Mouse (Mus musculus) embryonic facial prominence, embryonic 12.5 days (tissue): Measurements from ENCODE around the gene Atrip. TPM values are rescaled to one million over a fixed set of nuclear protein-coding genes. Genes with fewer than 3 reads are reported as not detected.

Experiments
- ATAC-seq: fragments of 200-750 bp; cut with Nextera tagmentation; 2 replicates; pipeline ENCODE4 v1.8.0; 2017; ENCODE audit not compliant: insufficient number of reproducible peaks, insufficient read depth, low FRiP score, low TSS enrichment
- H3K27ac ChIP-seq: fragments of 300-500 bp; sonication (generic); 2 replicates; pipeline ENCODE4 v1.5.1; 2016; ENCODE audit warnings: mild to moderate bottlenecking
- H3K27me3 ChIP-seq: fragments of 300-500 bp; sonication (generic); 2 replicates; pipeline ENCODE4 v1.6.1; 2016; ENCODE audit warnings: mild to moderate bottlenecking, moderate library complexity
- H3K36me3 ChIP-seq: fragments of 300-500 bp; sonication (generic); 2 replicates; pipeline ENCODE4 v1.6.1; 2016; ENCODE audit warnings: mild to moderate bottlenecking
- H3K4me1 ChIP-seq: fragments of 300-500 bp; sonication (generic); 2 replicates; pipeline ENCODE4 v1.6.1; 2016
- H3K4me2 ChIP-seq: fragments of 300-500 bp; sonication (generic); replicated peaks from 2 replicates; pipeline ENCODE4 v1.6.1; 2016; ENCODE audit warnings: mild to moderate bottlenecking, moderate library complexity
- H3K4me3 ChIP-seq: fragments of 300-500 bp; sonication (generic); 2 replicates; pipeline ENCODE4 v1.5.1; 2016; ENCODE audit warnings: mild to moderate bottlenecking
- H3K9ac ChIP-seq: fragments of 300-500 bp; sonication (generic); 2 replicates; pipeline ENCODE4 v1.6.1; 2016; ENCODE audit warnings: mild to moderate bottlenecking, moderate library complexity
- H3K9me3 ChIP-seq: fragments of 300-500 bp; sonication (generic); 2 replicates; pipeline ENCODE4 v1.6.1; 2016; ENCODE audit warnings: mild to moderate bottlenecking, moderate library complexity
- WGBS: fragments of 180-500 bp; shearing (Covaris S2); methylation state at CpG from one replicate; pipeline ENCODE4 v1.1.7; 2016; 5-methylcytosine and 5-hydroxymethylcytosine counted together
- polyA plus RNA-seq: library from polyadenylated mRNA; unstranded; fragments of >200 nt; fragmentation: Nextera tagmentation; extraction: Ambion mirVana; gene quantifications from 2 replicates; pipeline ENCODE4 v1.2.1, GENCODE M21; 2016

Atrip gene
- polyA plus RNA-seq, 1 experiment from 2014 or later: 34.9 TPM

DNA sequence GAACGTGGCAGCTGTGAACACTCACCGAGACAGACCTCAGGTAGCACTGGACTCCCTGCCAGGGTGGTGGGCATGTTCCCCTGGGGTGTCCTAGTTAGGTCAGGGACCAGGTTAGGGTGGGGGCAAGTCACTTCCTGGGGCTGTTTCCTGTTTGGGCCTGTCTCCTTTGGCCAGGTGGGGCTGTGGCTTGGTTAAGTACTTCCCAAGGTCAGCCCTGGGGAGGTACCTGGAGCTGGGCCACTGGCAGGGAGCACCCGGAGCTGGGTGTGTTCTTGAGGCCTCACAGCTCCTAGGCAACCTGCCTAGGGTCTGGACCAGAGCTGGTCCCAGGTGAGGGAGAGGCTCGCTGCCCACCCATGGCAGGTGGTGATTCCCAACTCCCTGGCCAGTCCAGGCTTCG lies 45.0 kb downstream of the Atrip start:
- Histone ChIP-seq H3K9ac (no peak overlapping the region), H3K4me3 (no peak overlapping the region), H3K4me2 (no peak overlapping the region), H3K9me3 (no peaks in the 10 kb centered on the region), H3K36me3 (peaks cover 16% of the 10 kb centered on the region), H3K27me3 (no peaks in the 10 kb centered on the region), H3K27ac (no peak overlapping the region), H3K4me1 (no peaks in the 10 kb centered on the region)
- 0 out of 2 replicates have a peak, but pooled peaks have one; percentile 15 for ATAC-seq
- WGBS: 74% methylated on average over 5 of the region's 5 CpGs

DNA sequence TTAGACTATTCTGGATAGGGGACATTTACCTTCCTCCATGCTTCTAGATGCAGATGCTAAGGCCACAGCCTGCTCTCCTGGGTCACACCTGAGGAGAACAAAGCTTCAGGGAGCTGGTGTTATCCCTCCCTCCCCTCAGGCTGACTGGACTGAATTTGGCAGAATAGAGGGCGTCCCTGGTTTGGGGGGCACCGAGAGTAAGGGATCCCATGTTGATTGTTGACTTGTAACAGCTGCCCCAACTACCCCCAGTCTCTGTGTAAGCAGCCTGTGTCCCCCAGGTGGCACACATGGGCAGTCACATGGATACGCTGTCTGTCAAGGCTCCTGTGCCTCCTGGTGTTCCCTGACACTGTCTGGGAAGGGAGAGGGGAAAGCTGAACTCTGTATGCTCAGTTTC lies 45.5 kb downstream of the Atrip start:
- WGBS: 84% methylated on average over 3 of the region's 3 CpGs

GRCm38 (mm10) chr9:109027521-109027920 lies 46.4 kb downstream of the Atrip start:
- H3K9me3 ChIP-seq: no peaks in the 10 kb centered on the region
- ATAC-seq: no peak
- WGBS: 81% methylated on average over 8 of the region's 8 CpGs
- H3K36me3 ChIP-seq: peaks cover 22% of the 10 kb centered on the region
- no peak overlapping the region for H3K9ac ChIP-seq
- H3K4me2 ChIP-seq: no peak overlapping the region
- no peaks in the 10 kb centered on the region for H3K4me1 ChIP-seq
- no peak overlapping the region for H3K4me3 ChIP-seq
- no peak overlapping the region for H3K27ac ChIP-seq
- no peaks in the 10 kb centered on the region for H3K27me3 ChIP-seq

More for the DNA sequence above, 45.5 kb downstream of the Atrip start:
- Histone ChIP-seq H3K27me3 (no peaks in the 10 kb centered on the region), H3K4me3 (no peak overlapping the region), H3K9me3 (no peaks in the 10 kb centered on the region), H3K4me1 (no peaks in the 10 kb centered on the region), H3K36me3 (peaks cover 21% of the 10 kb centered on the region), H3K27ac (no peak overlapping the region), H3K4me2 (no peak overlapping the region), H3K9ac (no peak overlapping the region)
- ATAC-seq: no peak

DNA sequence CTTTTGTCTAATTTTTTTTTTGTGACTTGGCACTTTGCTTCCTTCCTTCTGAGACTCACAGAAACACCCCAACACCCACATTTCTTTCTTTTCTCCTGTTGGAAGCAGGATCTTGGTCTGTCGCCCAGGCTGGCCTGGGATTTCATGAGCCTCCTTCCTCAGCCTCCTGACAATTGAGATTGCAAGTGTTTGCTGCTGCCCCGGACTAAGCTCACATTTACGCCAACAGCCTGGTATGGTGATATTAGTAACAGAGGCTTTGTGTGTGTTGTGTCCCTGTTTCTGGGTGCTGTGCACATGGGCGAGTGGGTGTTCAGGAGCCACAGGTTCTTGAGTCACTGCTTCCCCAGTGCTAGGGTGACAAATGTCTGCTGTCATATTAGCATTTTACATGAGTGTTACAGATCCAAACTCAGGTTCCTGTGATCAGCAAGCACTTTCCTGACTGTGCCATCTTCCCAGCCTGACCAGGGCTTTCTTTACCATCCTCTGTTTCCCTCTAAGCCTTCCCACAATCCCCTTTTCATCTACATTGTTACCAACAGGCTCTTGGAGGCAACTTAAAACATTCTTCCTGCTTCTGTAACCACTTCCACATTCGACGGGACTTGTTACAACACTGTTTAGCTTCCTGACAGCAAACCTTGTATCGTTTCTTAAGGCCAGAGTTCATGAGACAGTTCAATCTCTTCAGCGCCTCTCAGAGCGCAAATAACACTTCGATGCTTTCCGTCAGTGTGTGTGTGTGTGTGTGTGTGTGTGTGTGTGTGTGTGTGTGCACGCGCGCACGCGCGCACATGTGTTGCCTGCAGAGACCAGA lies 50.8 kb downstream of the Atrip start:
- Histone ChIP-seq H3K4me2 (no peak overlapping the region), H3K36me3 (peaks cover 13% of the 10 kb centered on the region; the same call in 1 of the 2 replicates), H3K9ac (no peak overlapping the region), H3K27me3 (no peaks in the 10 kb centered on the region), H3K27ac (no peak overlapping the region), H3K4me3 (no peak overlapping the region), H3K4me1 (no peaks in the 10 kb centered on the region), H3K9me3 (no peaks in the 10 kb centered on the region)
- WGBS: 87% methylated on average over 17 of the region's 17 CpGs
- ATAC-seq: no peak

- H3K27ac ChIP-seq: no peak overlapping the region
- peaks cover 11% of the 10 kb centered on the region; the same call in 1 of the 2 replicates for H3K36me3 ChIP-seq
Observed at GRCm38 (mm10) chr9:109021428-109021827, 52.5 kb downstream of the Atrip start.

GRCm38 (mm10) chr9:109016973-109017604 lies 56.8 kb downstream of the Atrip start:
- Histone ChIP-seq H3K9ac (no peak overlapping the region), H3K4me1 (no peaks in the 10 kb centered on the region), H3K27me3 (no peaks in the 10 kb centered on the region), H3K27ac (no peak overlapping the region), H3K9me3 (no peaks in the 10 kb centered on the region), H3K4me3 (no peak overlapping the region), H3K4me2 (no peak overlapping the region), H3K36me3 (no peaks in the 10 kb centered on the region)
- 75% methylated on average over 11 of the region's 11 CpGs for WGBS
- no peak for ATAC-seq

More at GRCm38 (mm10) chr9:109021428-109021827, 52.5 kb downstream of the Atrip start:
- H3K9me3 ChIP-seq: no peaks in the 10 kb centered on the region
- no peak overlapping the region for H3K4me3 ChIP-seq
- ATAC-seq: no peak
- no peaks in the 10 kb centered on the region for H3K27me3 ChIP-seq
- no peak overlapping the region for H3K9ac ChIP-seq
- no peak overlapping the region for H3K4me2 ChIP-seq
- no peaks in the 10 kb centered on the region for H3K4me1 ChIP-seq
- WGBS: 93% methylated on average over 4 of the region's 4 CpGs

DNA sequence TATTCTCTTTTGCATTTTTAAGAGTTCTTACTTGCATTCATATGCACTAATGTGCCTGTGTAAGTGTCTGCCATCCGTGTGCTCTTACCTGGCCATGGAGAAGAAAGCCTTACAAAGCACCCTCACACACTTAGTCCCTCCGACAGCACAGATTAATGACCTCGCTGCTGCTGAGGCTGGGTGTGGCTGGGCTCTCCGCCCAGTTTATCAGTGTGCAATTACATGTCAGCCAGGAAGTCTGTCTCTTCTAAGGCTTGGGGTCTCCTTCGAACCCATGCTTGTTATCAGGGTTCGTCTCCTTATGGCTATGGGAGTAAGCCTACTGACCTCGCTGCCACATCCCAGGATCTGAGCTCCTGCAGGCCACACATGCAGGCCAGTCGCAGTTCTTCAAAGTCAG lies 58.5 kb downstream of the Atrip start:
- Histone ChIP-seq H3K4me1 (no peaks in the 10 kb centered on the region), H3K27me3 (no peaks in the 10 kb centered on the region), H3K9ac (no peak overlapping the region), H3K27ac (no peak overlapping the region), H3K4me3 (no peak overlapping the region), H3K36me3 (peaks cover 9% of the 10 kb centered on the region), H3K4me2 (no peak overlapping the region), H3K9me3 (no peaks in the 10 kb centered on the region)
- WGBS: 73% methylated on average over 8 of the region's 8 CpGs
- no peak for ATAC-seq

DNA sequence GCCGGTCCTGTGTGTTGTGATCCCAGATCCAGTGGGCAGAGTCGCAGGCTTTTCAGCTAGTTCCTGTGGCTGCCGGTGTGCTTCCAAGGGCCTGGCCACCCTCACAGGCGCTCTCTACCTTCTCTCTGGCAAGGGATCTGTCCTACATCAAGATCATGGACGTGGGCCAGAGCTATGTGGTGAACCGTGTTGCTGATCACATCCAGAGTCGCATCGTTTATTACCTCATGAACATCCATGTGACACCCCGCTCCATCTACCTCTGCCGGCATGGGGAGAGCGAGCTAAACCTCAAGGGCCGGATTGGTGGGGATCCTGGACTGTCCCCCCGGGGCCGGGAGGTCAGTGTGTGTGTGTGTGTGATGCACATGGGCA lies 63.6 kb downstream of the Atrip start:
- ATAC-seq: no peak
- no peak overlapping the region for H3K4me3 ChIP-seq
- H3K4me2 ChIP-seq: no peak overlapping the region
- no peaks in the 10 kb centered on the region for H3K27me3 ChIP-seq
- H3K4me1 ChIP-seq: 0 out of 2 replicates have a peak, but pooled peaks cover 7% of the 10 kb centered on the region
- H3K9ac ChIP-seq: no peak overlapping the region
- no peak overlapping the region for H3K27ac ChIP-seq
- peaks cover 16% of the 10 kb centered on the region for H3K36me3 ChIP-seq
- WGBS: 85% methylated on average over 14 of the region's 14 CpGs
- H3K9me3 ChIP-seq: no peaks in the 10 kb centered on the region

GRCm38 (mm10) chr9:109009636-109010315 lies 64.1 kb downstream of the Atrip start:
- H3K9ac ChIP-seq: no peak overlapping the region
- H3K27me3 ChIP-seq: no peaks in the 10 kb centered on the region
- 0 out of 2 replicates have a peak, but pooled peaks cover 7% of the 10 kb centered on the region for H3K4me1 ChIP-seq
- H3K4me2 ChIP-seq: no peak overlapping the region
- no peak overlapping the region for H3K4me3 ChIP-seq
- H3K27ac ChIP-seq: no peak overlapping the region
- no peak for ATAC-seq
- WGBS: 44% methylated on average over 17 of the region's 17 CpGs
- peaks cover 16% of the 10 kb centered on the region for H3K36me3 ChIP-seq
- H3K9me3 ChIP-seq: no peaks in the 10 kb centered on the region

GRCm38 (mm10) chr9:109008994-109009635 lies 64.8 kb downstream of the Atrip start:
- Histone ChIP-seq H3K4me1 (0 out of 2 replicates have a peak, but pooled peaks cover 7% of the 10 kb centered on the region), H3K9me3 (no peaks in the 10 kb centered on the region), H3K9ac (no peak overlapping the region), H3K27ac (no peak overlapping the region), H3K27me3 (no peaks in the 10 kb centered on the region), H3K4me2 (no peak overlapping the region), H3K36me3 (peaks cover 16% of the 10 kb centered on the region), H3K4me3 (no peak overlapping the region)
- ATAC-seq: no peak
- WGBS: 66% methylated on average over 9 of the region's 10 CpGs

DNA sequence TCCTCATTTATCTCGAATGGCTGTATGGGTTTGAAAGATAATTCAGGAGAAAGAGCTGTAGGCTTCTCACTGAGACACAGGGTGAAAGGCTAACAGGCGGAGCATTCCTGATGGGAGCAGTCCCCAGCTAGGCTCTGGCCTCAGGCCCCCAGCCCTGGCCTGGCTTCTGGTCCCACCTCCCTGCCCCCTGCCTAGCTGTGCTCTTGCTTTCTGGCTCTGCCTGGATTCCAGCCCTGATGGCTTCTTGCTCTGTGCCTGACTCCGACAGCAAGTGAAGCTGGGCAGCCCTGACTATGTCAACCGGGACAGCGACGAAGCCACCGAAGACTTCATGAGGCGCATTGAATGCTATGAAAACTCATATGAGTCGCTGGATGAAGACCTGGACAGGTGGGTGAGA lies 65.8 kb downstream of the Atrip start:
- Histone ChIP-seq H3K27me3 (no peaks in the 10 kb centered on the region), H3K9ac (no peak overlapping the region), H3K4me3 (no peak overlapping the region), H3K27ac (no peak overlapping the region), H3K36me3 (peaks cover 16% of the 10 kb centered on the region), H3K9me3 (no peaks in the 10 kb centered on the region), H3K4me1 (0 out of 2 replicates have a peak, but pooled peaks cover 7% of the 10 kb centered on the region), H3K4me2 (no peak overlapping the region)
- 77% methylated on average over 9 of the region's 9 CpGs for WGBS
- no peak for ATAC-seq
